In genomic region chr3:157374178-157374577, GRCm38 (mm10) we compare ENCODE assay signal across 28 mouse cellular contexts.
DNase-seq lines count a peak whose midpoint lies in the region; ATAC-seq lines count a peak whose summit lies in the region.
"Had no signal": no experiment of that assay in that cellular context is flagged by ENCODE, and none has a peak within 500 bp of the region (broad histone marks: within the 10 kb centered on the region; RNA-seq: fewer than 3 reads in every experiment).

No protein-coding gene starts in this region.

- H3K27ac ChIP-seq in limb, embryonic 13.5 days = no peak overlapping the region
- H3K27ac ChIP-seq in limb, embryonic 10.5 days = no peak overlapping the region
- no peak overlapping the region for H3K27ac ChIP-seq in embryonic facial prominence, embryonic 15.5 days (replicated peaks)
- H3K27ac ChIP-seq: embryonic facial prominence, embryonic 12.5 days; heart, embryonic 15.5 days; hindbrain, embryonic 14.5 days; hindbrain, postnatal 0 days had no signal

- no peaks in the 10 kb centered on the region for H3K27me3 ChIP-seq in limb, embryonic 13.5 days
- no peaks in the 10 kb centered on the region for H3K27me3 ChIP-seq in limb, embryonic 10.5 days (ENCODE audit: low read depth, poor library complexity, severe bottlenecking)
- no peaks in the 10 kb centered on the region for H3K27me3 ChIP-seq in embryonic facial prominence, embryonic 15.5 days
- H3K27me3 ChIP-seq: CH12.LX; embryonic facial prominence, embryonic 12.5 days; heart, embryonic 12.5 days; heart, embryonic 15.5 days had no signal

- no peak overlapping the region for H3K9ac ChIP-seq in limb, embryonic 13.5 days
- H3K9ac ChIP-seq in embryonic facial prominence, embryonic 15.5 days = no peak overlapping the region
- H3K9ac ChIP-seq: embryonic facial prominence, embryonic 12.5 days; forebrain, postnatal 0 days; heart, embryonic 12.5 days; heart, embryonic 15.5 days; hindbrain, embryonic 14.5 days had no signal

- intact Hi-C loops in heart, postnatal 14 days (cut with DNase I) = no loop called here

- no peaks in the 10 kb centered on the region for H3K36me3 ChIP-seq in limb, embryonic 13.5 days
- no peaks in the 10 kb centered on the region for H3K36me3 ChIP-seq in limb, embryonic 10.5 days
- H3K36me3 ChIP-seq in embryonic facial prominence, embryonic 15.5 days = no peaks in the 10 kb centered on the region
- H3K36me3 ChIP-seq: embryonic facial prominence, embryonic 12.5 days; G1E; heart, embryonic 12.5 days; heart, embryonic 15.5 days had no signal

- DNase-seq in limb, embryonic 10.5 days (ENCODE audit: low spot score) = no peak
- peak; percentile 89 for DNase-seq in Muller cell, postnatal 12 days (ENCODE audit: inconsistent ontology term)
- DNase-seq in heart, postnatal 14 days = no peak
- no peak for DNase-seq in frontal cortex, adult 2 months (ENCODE audit: extremely low spot score in 1 of 2, low spot score in 1 of 2)
- no peak for DNase-seq in spleen, postnatal 36 days (ENCODE audit: low spot score in 2 of 2)
- DNase-seq: adrenal gland, postnatal 10 days; adrenal gland, postnatal 36 days; B cell, adult 2 months; cerebellum, adult 9-10 months; cerebellum, postnatal 14 days; forebrain, postnatal 0 days; gastrocnemius, postnatal 25 days; heart, adult 18-20 months; heart, postnatal 10 days; heart, postnatal 4 days had no signal

- H3K4me3 ChIP-seq in limb, embryonic 13.5 days = no peak overlapping the region
- no peak overlapping the region for H3K4me3 ChIP-seq in limb, embryonic 10.5 days
- H3K4me3 ChIP-seq in embryonic facial prominence, embryonic 15.5 days (replicated peaks) = no peak overlapping the region
- H3K4me3 ChIP-seq: embryonic facial prominence, embryonic 12.5 days; heart, embryonic 12.5 days; heart, embryonic 15.5 days had no signal

- no peak overlapping the region for H3K4me2 ChIP-seq in limb, embryonic 13.5 days (replicated peaks)
- no peak overlapping the region for H3K4me2 ChIP-seq in embryonic facial prominence, embryonic 15.5 days (replicated peaks)
- H3K4me2 ChIP-seq: embryonic facial prominence, embryonic 12.5 days; heart, embryonic 12.5 days; heart, embryonic 15.5 days; hindbrain, embryonic 14.5 days had no signal

- H3K9me3 ChIP-seq in limb, embryonic 13.5 days = no peaks in the 10 kb centered on the region
- no peaks in the 10 kb centered on the region for H3K9me3 ChIP-seq in limb, embryonic 10.5 days (replicated peaks)
- H3K9me3 ChIP-seq in embryonic facial prominence, embryonic 15.5 days (replicated peaks) = no peaks in the 10 kb centered on the region
- H3K9me3 ChIP-seq: embryonic facial prominence, embryonic 12.5 days; heart, embryonic 12.5 days; heart, embryonic 15.5 days had no signal

- ATAC-seq in limb, embryonic 13.5 days (ENCODE audit: low FRiP score, low read depth) = 0 out of 2 replicates have a peak, but pooled peaks have one; percentile 36
- 0 out of 2 replicates have a peak, but pooled peaks have one; percentile 57 for ATAC-seq in embryonic facial prominence, embryonic 15.5 days (ENCODE audit: insufficient number of reproducible peaks, low FRiP score, low TSS enrichment, low read depth)
- ATAC-seq: activated CD4-positive, CD25-positive, alpha-beta regulatory T cell, adult 4 months; forebrain, embryonic 14.5 days; forebrain, postnatal 0 days; hindbrain, postnatal 0 days; inflammation-experienced regulatory T-cells, adult 6 months; intestine, embryonic 16.5 days had no signal

- 41% methylated on average over 1 of the region's 1 CpGs for WGBS in limb, embryonic 13.5 days
- WGBS in limb, embryonic 10.5 days = 75% methylated on average over 1 of the region's 1 CpGs
- 28% methylated on average over 1 of the region's 1 CpGs for WGBS in embryonic facial prominence, embryonic 15.5 days

- H3K4me1 ChIP-seq in limb, embryonic 13.5 days = no peaks in the 10 kb centered on the region
- no peaks in the 10 kb centered on the region for H3K4me1 ChIP-seq in limb, embryonic 10.5 days
- no peaks in the 10 kb centered on the region for H3K4me1 ChIP-seq in embryonic facial prominence, embryonic 15.5 days
- H3K4me1 ChIP-seq: embryonic facial prominence, embryonic 12.5 days; heart, embryonic 12.5 days; heart, embryonic 15.5 days had no signal
